Mouse (Mus musculus) forebrain, postnatal 0 days (tissue): Measurements from ENCODE around the gene Dph5. TPM values are rescaled to one million over a fixed set of nuclear protein-coding genes. Genes with fewer than 3 reads are reported as not detected.

Experiments used
- ATAC-seq: fragments of 200-750 bp; cut with Nextera tagmentation; 2 replicates; pipeline ENCODE4 v1.8.0; 2017; ENCODE audit warnings: mild to moderate bottlenecking, moderate library complexity
- DNase-seq: peaks from one replicate; pipeline ENCODE4 v3.0.0-alpha.2; 2015
- H3K27ac ChIP-seq: fragments of 300-500 bp; sonication (generic); 2 replicates; pipeline ENCODE4 v1.5.1; 2014; ENCODE audit warnings: low read depth, mild to moderate bottlenecking, antibody characterized with exemption, low read length, moderate library complexity, mixed read lengths
- H3K27me3 ChIP-seq: fragments of 300-500 bp; sonication (generic); 2 replicates; pipeline ENCODE4 v1.6.1; 2014; ENCODE audit warnings: mild to moderate bottlenecking, low read length, mixed read lengths; ENCODE audit not compliant: insufficient read depth
- H3K36me3 ChIP-seq: fragments of 300-500 bp; sonication (generic); 2 replicates; pipeline ENCODE4 v1.6.1; 2014; ENCODE audit warnings: mild to moderate bottlenecking, moderate library complexity; ENCODE audit not compliant: insufficient read depth
- H3K4me1 ChIP-seq: fragments of 300-500 bp; sonication (generic); 2 replicates; pipeline ENCODE4 v1.6.1; 2014; ENCODE audit warnings: antibody characterized with exemption; ENCODE audit not compliant: insufficient read depth
- H3K4me2 ChIP-seq: fragments of 300-500 bp; sonication (generic); 2 replicates; pipeline ENCODE4 v1.6.1; 2014; ENCODE audit warnings: low read depth, mild to moderate bottlenecking, moderate library complexity
- H3K4me3 ChIP-seq: fragments of 300-500 bp; sonication (generic); 2 replicates; pipeline ENCODE4 v1.5.1; 2014; ENCODE audit warnings: low read depth, low read length, mixed read lengths
- H3K9ac ChIP-seq: fragments of 300-500 bp; sonication (generic); 2 replicates; pipeline ENCODE4 v1.6.1; 2014; ENCODE audit warnings: mild to moderate bottlenecking
- H3K9me3 ChIP-seq: fragments of 300-500 bp; sonication (generic); 2 replicates; pipeline ENCODE4 v1.6.1; 2016; ENCODE audit warnings: low read length
- CTCF ChIP-seq: sonication (generic); IDR thresholded peaks from 2 replicates; pipeline ENCODE4 v1.5.1; 2016; ENCODE audit warnings: antibody characterized with exemption, control low read depth, low read depth
- WGBS: fragments of 180-500 bp; shearing (Covaris S2); extraction: QIAGEN DNeasy Blood & Tissue Kit; methylation state at CpG from one replicate; pipeline ENCODE4 v1.1.7; 2014; 5-methylcytosine and 5-hydroxymethylcytosine counted together
- polyA plus RNA-seq: library from polyadenylated mRNA; unstranded; fragments of >200 nt; fragmentation: Nextera tagmentation; extraction: Ambion mirVana; gene quantifications from 2 replicates; pipeline ENCODE4 v1.2.1, GENCODE M21; 2015
- total RNA-seq: library from RNA; depleted of rRNA; stranded (reverse); fragments of >200 nt; gene quantifications from 2 replicates; pipeline ENCODE4 v1.2.3, GENCODE M21; 2014

The Dph5 gene
- total and polyA plus RNA-seq, 2 experiments from 2014 or later: 20.0 to 20.1 TPM

DNA sequence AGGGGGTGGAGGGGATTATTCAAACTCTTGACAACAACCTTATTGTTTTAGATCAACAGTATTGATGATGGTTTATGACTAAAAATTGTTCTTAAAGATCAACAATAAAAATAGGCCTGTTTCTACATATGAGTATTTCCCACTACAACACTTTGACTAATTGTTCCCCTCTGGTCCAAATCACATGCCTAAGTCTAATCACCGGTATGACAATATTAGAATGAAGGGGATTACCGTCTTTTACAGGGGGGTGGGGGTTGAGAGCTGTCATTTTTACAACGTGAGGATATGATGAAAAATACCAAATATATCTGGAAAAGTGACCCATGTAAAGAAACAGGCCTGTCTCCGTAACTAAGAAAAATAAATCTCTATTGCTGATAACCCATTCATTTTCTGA is 24.1 kb upstream of the Dph5 start:
- DNase-seq (no peak), ATAC-seq (no peak)
- Histone ChIP-seq H3K27ac (no peak overlapping the region), H3K4me3 (no peak overlapping the region), H3K4me1 (no peaks in the 10 kb centered on the region), H3K9me3 (no peaks in the 10 kb centered on the region), H3K9ac (no peak overlapping the region), H3K4me2 (no peak overlapping the region), H3K27me3 (no peaks in the 10 kb centered on the region), H3K36me3 (no peaks in the 10 kb centered on the region)
- TF ChIP-seq CTCF: no peak
- 75% methylated on average over 4 of the region's 4 CpGs for WGBS

GRCm38 (mm10) chr3:115867150-115867549 is 20.5 kb upstream of the Dph5 start:
- ATAC-seq (no peak), DNase-seq (no peak)
- Histone ChIP-seq H3K4me2 (no peak overlapping the region), H3K9me3 (no peaks in the 10 kb centered on the region), H3K36me3 (no peaks in the 10 kb centered on the region), H3K4me3 (no peak overlapping the region), H3K4me1 (no peaks in the 10 kb centered on the region), H3K27me3 (no peaks in the 10 kb centered on the region), H3K9ac (no peak overlapping the region), H3K27ac (no peak overlapping the region)
- no peak for TF ChIP-seq CTCF
- 86% methylated on average over 4 of the region's 4 CpGs for WGBS

GRCm38 (mm10) chr3:115867901-115868300 is 19.7 kb upstream of the Dph5 start:
- no peak overlapping the region for H3K9ac ChIP-seq
- 91% methylated on average over 1 of the region's 1 CpGs for WGBS
- DNase-seq (no peak), ATAC-seq (no peak)
- H3K4me1 ChIP-seq: no peaks in the 10 kb centered on the region
- no peak overlapping the region for H3K4me3 ChIP-seq
- TF ChIP-seq CTCF: no peak
- H3K27ac ChIP-seq: no peak overlapping the region
- H3K4me2 ChIP-seq: no peak overlapping the region
- no peaks in the 10 kb centered on the region for H3K27me3 ChIP-seq
- no peaks in the 10 kb centered on the region for H3K36me3 ChIP-seq
- no peaks in the 10 kb centered on the region for H3K9me3 ChIP-seq

DNA sequence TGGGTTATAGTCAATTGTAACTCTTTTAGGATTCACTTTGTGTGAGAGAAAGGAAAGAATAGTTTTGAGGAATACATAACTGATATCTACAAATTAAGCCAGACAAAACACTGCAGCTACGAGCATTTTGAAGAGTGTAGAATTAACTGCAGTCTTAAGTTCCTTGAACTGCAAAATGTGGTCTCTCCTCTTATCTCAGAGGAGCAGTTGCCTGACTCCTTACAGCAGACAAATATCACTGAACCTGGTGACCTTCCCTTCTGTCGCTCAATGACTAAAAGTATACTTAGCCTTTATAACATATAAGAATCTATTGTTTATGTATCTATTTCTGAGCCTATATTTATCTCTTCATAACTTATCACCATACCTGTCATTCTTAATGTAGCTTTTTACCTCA is 18.3 kb upstream of the Dph5 start:
- 88% methylated on average over 2 of the region's 2 CpGs for WGBS

GRCm38 (mm10) chr3:115875551-115875950 is 12.1 kb upstream of the Dph5 start:
- H3K4me2 ChIP-seq: no peak overlapping the region
- no peaks in the 10 kb centered on the region for H3K9me3 ChIP-seq
- no peaks in the 10 kb centered on the region for H3K4me1 ChIP-seq

More for the DNA sequence above, 18.3 kb upstream of the Dph5 start:
- TF ChIP-seq CTCF: no peak
- Histone ChIP-seq H3K27ac (no peak overlapping the region), H3K9ac (no peak overlapping the region), H3K4me1 (no peaks in the 10 kb centered on the region), H3K4me3 (no peak overlapping the region), H3K9me3 (no peaks in the 10 kb centered on the region), H3K27me3 (no peaks in the 10 kb centered on the region), H3K36me3 (no peaks in the 10 kb centered on the region), H3K4me2 (no peak overlapping the region)
- DNase-seq (no peak), ATAC-seq (no peak)

GRCm38 (mm10) chr3:115877133-115877532 is 10.5 kb upstream of the Dph5 start:
- DNase-seq (no peak), ATAC-seq (no peak)
- TF ChIP-seq CTCF: no peak
- no peaks in the 10 kb centered on the region for H3K4me1 ChIP-seq
- no peaks in the 10 kb centered on the region for H3K36me3 ChIP-seq
- no peaks in the 10 kb centered on the region for H3K9me3 ChIP-seq
- WGBS: 93% methylated on average over 1 of the region's 1 CpGs
- no peak overlapping the region for H3K4me2 ChIP-seq
- no peak overlapping the region for H3K27ac ChIP-seq
- no peaks in the 10 kb centered on the region for H3K27me3 ChIP-seq
- H3K9ac ChIP-seq: no peak overlapping the region
- H3K4me3 ChIP-seq: no peak overlapping the region

More at GRCm38 (mm10) chr3:115875551-115875950, 12.1 kb upstream of the Dph5 start:
- H3K27me3 ChIP-seq: no peaks in the 10 kb centered on the region
- no peak overlapping the region for H3K4me3 ChIP-seq
- H3K9ac ChIP-seq: no peak overlapping the region
- DNase-seq (no peak), ATAC-seq (no peak)
- TF ChIP-seq CTCF: no peak
- no peaks in the 10 kb centered on the region for H3K36me3 ChIP-seq
- H3K27ac ChIP-seq: no peak overlapping the region
- 28% methylated on average over 6 of the region's 6 CpGs for WGBS

DNA sequence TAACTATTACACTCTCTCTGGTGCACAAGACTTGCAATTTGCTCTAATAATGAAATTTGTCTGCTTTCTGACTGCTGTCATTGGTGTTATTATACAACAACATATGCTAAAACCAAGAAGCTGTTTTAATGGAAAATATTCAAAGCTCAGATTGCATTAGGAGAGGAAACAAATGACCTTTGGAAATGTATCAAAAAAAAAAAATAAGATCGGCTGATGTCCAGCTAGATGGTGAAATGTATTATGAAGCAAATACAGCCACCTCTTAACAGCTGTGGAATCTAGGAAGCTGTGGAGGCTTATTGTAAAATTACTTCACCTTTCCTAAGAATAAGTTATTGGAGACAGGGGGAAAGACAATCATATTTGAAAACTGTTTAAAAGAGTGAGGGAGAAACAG is 3.6 kb upstream of the Dph5 start:
- H3K9me3 ChIP-seq: no peaks in the 10 kb centered on the region
- ATAC-seq (no peak), DNase-seq (no peak)
- no peaks in the 10 kb centered on the region for H3K36me3 ChIP-seq
- H3K4me2 ChIP-seq: no peak overlapping the region
- no peak overlapping the region for H3K9ac ChIP-seq
- H3K27me3 ChIP-seq: no peaks in the 10 kb centered on the region
- no peak overlapping the region for H3K4me3 ChIP-seq
- H3K4me1 ChIP-seq: 0 out of 2 replicates have a peak, but pooled peaks cover 3% of the 10 kb centered on the region
- WGBS: 79% methylated on average over 1 of the region's 1 CpGs
- H3K27ac ChIP-seq: no peak overlapping the region
- no peak for TF ChIP-seq CTCF
